Mouse (Mus musculus) midbrain, embryonic 12.5 days (tissue): Measurements from ENCODE around the gene Kctd17. TPM values are rescaled to one million over a fixed set of nuclear protein-coding genes. Genes with fewer than 3 reads are reported as not detected.
A peak's percentile ranks its signal among the peaks of the same experiment; 100 is the strongest.

Source experiments
- ATAC-seq: fragments of 200-750 bp; cut with Nextera tagmentation; 2 replicates; pipeline ENCODE4 v1.8.0; 2017; ENCODE audit warnings: low read depth, moderate TSS enrichment, moderate library complexity; ENCODE audit not compliant: low FRiP score
- H3K27ac ChIP-seq: fragments of 300-500 bp; sonication (generic); replicated peaks from 2 replicates; pipeline ENCODE4 v1.5.1; 2016; ENCODE audit warnings: mild to moderate bottlenecking
- H3K27me3 ChIP-seq: fragments of 300-500 bp; sonication (generic); 2 replicates; pipeline ENCODE4 v1.6.1; 2016; ENCODE audit warnings: mild to moderate bottlenecking
- H3K36me3 ChIP-seq: fragments of 300-500 bp; sonication (generic); 2 replicates; pipeline ENCODE4 v1.6.1; 2016
- H3K4me1 ChIP-seq: fragments of 300-500 bp; sonication (generic); 2 replicates; pipeline ENCODE4 v1.6.1; 2016
- H3K4me2 ChIP-seq: fragments of 300-500 bp; sonication (generic); replicated peaks from 2 replicates; pipeline ENCODE4 v1.6.1; 2016; ENCODE audit warnings: mild to moderate bottlenecking, moderate library complexity
- H3K4me3 ChIP-seq: fragments of 300-500 bp; sonication (generic); 2 replicates; pipeline ENCODE4 v1.5.1; 2016; ENCODE audit warnings: mild to moderate bottlenecking
- H3K9ac ChIP-seq: fragments of 300-500 bp; sonication (generic); replicated peaks from 2 replicates; pipeline ENCODE4 v1.6.1; 2016; ENCODE audit warnings: mild to moderate bottlenecking, moderate library complexity
- H3K9me3 ChIP-seq: fragments of 300-500 bp; sonication (generic); 2 replicates; pipeline ENCODE4 v1.6.1; 2016; ENCODE audit warnings: mild to moderate bottlenecking
- WGBS: fragments of 180-500 bp; shearing (Covaris S2); methylation state at CpG from one replicate; pipeline ENCODE4 v1.1.7; 2016; 5-methylcytosine and 5-hydroxymethylcytosine counted together
- polyA plus RNA-seq: library from polyadenylated mRNA; unstranded; fragments of >200 nt; fragmentation: Nextera tagmentation; extraction: Ambion mirVana; gene quantifications from 2 replicates; pipeline ENCODE4 v1.2.1, GENCODE M21; 2016

The Kctd17 gene
- polyA plus RNA-seq: 76.1 and 84.8 TPM in 2 replicates

DNA sequence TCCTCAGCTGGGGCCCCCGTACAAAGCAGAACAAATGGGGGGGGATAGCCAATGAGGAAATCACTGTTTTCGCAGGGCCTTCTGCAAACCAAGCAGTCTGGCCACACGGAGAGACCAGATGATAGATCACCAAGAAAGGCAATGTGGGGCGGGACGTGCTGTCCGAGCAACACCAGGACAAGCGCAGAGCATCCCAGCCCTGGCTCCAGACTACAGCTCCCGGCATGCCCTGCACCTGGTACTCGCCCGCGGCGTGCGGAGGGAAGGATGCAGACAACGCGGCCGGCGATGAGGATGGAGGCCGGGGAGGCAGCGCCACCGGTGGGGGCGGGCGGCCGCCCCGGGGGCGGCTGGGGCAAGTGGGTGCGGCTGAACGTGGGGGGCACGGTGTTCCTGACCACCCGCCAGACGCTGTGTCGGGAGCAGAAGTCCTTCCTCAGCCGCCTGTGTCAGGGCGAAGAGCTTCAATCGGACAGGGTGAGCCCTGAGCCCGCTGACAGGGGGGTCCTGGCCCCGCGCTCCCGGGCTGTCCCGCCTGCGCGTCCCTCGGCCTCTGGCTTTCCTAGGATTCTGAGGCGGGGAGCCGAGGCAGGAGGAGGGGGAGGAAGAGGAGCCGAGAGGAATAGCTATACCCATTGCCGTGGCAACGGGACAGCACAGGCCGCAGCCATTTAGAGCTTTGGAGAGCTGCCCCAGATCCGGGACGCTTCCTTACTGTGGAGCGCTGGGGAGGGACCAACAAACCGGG, at the start of gene Kctd17:
Kctd17 (plus strand) TSS at position 174 of the 748 bp plus-strand sequence.
- H3K36me3 ChIP-seq: peaks cover 29% of the 10 kb centered on the region
- H3K9me3 ChIP-seq: no peaks in the 10 kb centered on the region
- H3K27ac ChIP-seq: peak within 1 kb of the TSS; percentile 80
- peak within 1 kb of the TSS; percentile 86 for H3K9ac ChIP-seq
- WGBS: 1% methylated on average over 51 of the region's 52 CpGs
- H3K4me3 ChIP-seq: peak within 1 kb of the TSS; percentile 88
- peaks cover 15% of the 10 kb centered on the region for H3K27me3 ChIP-seq
- H3K4me2 ChIP-seq: peak within 1 kb of the TSS; percentile 84
- peak; percentile 88 for ATAC-seq
- H3K4me1 ChIP-seq: peaks cover 16% of the 10 kb centered on the region

DNA sequence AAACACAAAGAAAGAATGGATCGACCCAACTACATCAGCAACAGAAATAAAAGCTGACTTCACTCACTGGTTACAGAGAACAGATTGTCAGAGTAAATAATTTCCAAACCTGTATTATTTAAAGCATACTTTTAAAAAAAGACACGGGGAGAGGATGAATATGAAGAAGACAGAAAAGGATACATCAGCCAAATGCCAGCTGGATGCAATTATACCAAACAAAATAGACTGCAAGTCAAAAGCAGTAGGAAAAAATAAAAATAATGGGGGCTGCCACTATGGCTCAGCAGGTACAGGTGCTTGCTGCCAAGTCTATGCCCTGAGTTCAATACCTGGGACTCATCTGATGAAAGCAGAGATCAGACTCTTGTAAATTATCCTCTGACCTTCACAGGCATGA, 48.2 kb upstream of the Kctd17 start:
- no peak for ATAC-seq
- no peaks in the 10 kb centered on the region for H3K36me3 ChIP-seq
- 83% methylated on average over 2 of the region's 2 CpGs for WGBS

DNA sequence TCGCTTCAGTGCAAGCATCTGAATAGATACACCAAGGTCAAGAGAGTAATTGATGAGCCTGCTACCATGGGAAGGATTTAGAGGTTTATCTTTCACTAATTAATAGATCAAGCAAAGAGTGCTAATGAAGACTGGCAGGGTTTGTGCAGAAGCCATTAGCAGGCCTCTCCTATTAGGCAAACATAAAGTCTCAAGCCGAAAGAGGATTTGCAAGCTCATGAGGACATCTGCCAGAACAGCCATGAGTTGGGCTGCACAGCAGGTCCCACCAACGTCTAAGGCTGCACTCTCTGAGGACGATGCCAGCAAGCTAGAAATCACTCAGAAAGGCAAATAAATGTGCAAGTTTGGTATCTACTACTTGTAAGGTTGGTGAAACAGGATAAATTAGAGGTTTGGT, 47.6 kb upstream of the Kctd17 start:
- H3K27me3 ChIP-seq: 0 out of 2 replicates have a peak, but pooled peaks cover 6% of the 10 kb centered on the region
- no peaks in the 10 kb centered on the region for H3K36me3 ChIP-seq
- no peak overlapping the region for H3K4me2 ChIP-seq
- WGBS: 40% methylated on average over 4 of the region's 4 CpGs
- H3K4me3 ChIP-seq: no peak overlapping the region
- H3K27ac ChIP-seq: no peak overlapping the region
- no peak for ATAC-seq
- no peaks in the 10 kb centered on the region for H3K9me3 ChIP-seq
- H3K4me1 ChIP-seq: no peaks in the 10 kb centered on the region
- no peak overlapping the region for H3K9ac ChIP-seq

More for the DNA sequence above, 48.2 kb upstream of the Kctd17 start:
- H3K9me3 ChIP-seq: no peaks in the 10 kb centered on the region
- no peak overlapping the region for H3K9ac ChIP-seq
- no peak overlapping the region for H3K27ac ChIP-seq
- no peak overlapping the region for H3K4me2 ChIP-seq
- H3K27me3 ChIP-seq: 0 out of 2 replicates have a peak, but pooled peaks cover 4% of the 10 kb centered on the region
- H3K4me3 ChIP-seq: no peak overlapping the region
- no peaks in the 10 kb centered on the region for H3K4me1 ChIP-seq

DNA sequence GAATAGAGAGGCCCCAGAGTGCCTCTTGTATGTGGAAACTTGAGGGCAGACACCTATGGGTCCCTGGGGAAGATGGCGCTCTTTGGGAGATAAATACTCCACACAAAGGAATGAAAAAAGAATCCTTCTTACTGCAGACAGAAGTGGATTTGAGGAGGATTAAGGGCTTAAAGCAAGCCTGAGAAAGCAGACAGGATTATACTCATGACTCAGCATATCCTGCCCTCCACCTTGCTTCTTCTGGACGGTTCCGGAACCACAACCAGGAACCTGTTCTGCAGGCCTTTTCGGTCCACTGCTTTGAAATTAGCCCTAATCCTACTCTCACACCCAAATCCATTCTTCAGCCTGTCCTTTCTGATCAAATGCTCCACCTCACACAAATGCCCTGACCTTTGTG, 46.2 kb upstream of the Kctd17 start:
- Histone ChIP-seq H3K36me3 (no peaks in the 10 kb centered on the region), H3K4me1 (no peaks in the 10 kb centered on the region), H3K4me2 (no peak overlapping the region), H3K27me3 (0 out of 2 replicates have a peak, but pooled peaks cover 6% of the 10 kb centered on the region), H3K9me3 (no peaks in the 10 kb centered on the region), H3K9ac (no peak overlapping the region), H3K27ac (no peak overlapping the region), H3K4me3 (no peak overlapping the region)
- ATAC-seq: no peak
- 59% methylated on average over 4 of the region's 4 CpGs for WGBS

DNA sequence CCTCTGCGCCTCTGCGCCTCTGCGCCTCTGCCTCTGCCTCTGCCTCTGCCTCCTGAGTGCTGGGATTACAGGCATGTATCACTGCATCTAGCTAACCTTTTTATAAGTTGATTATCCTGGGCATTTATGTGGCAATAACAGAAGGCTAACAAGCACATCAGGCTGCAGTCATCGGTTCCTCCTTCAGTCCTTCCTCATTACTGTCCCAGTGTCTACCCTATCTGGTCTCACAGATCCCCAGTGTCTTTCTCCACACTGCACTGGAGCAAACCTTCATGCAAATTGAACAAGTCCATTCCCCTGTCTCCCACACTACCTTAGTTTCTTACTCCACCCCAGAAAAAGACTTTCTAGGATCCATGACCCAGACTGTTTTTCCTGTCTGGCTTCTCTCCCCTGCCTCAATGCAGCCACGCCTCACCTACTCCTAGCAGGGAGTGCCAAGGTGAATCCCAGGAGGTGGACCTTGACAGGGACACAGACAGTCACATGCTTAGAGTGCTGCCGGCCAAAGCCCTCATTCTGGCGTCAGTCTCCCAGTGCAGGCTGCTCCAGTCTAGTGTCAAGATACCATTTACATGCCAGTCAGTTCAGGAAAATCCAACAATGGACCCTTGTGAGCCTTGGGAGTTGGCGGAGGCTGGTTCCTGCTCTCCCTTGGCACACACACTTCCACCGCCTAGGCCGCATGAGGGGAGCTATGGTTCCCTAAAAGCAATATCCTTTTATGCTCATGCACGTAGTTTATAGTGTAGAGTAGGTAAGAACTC, 44.7 kb upstream of the Kctd17 start:
- Histone ChIP-seq H3K4me1 (no peaks in the 10 kb centered on the region), H3K9ac (no peak overlapping the region), H3K9me3 (no peaks in the 10 kb centered on the region), H3K36me3 (no peaks in the 10 kb centered on the region), H3K27ac (no peak overlapping the region), H3K27me3 (0 out of 2 replicates have a peak, but pooled peaks cover 6% of the 10 kb centered on the region), H3K4me2 (no peak overlapping the region), H3K4me3 (no peak overlapping the region)
- no peak for ATAC-seq
- 87% methylated on average over 11 of the region's 11 CpGs for WGBS

DNA sequence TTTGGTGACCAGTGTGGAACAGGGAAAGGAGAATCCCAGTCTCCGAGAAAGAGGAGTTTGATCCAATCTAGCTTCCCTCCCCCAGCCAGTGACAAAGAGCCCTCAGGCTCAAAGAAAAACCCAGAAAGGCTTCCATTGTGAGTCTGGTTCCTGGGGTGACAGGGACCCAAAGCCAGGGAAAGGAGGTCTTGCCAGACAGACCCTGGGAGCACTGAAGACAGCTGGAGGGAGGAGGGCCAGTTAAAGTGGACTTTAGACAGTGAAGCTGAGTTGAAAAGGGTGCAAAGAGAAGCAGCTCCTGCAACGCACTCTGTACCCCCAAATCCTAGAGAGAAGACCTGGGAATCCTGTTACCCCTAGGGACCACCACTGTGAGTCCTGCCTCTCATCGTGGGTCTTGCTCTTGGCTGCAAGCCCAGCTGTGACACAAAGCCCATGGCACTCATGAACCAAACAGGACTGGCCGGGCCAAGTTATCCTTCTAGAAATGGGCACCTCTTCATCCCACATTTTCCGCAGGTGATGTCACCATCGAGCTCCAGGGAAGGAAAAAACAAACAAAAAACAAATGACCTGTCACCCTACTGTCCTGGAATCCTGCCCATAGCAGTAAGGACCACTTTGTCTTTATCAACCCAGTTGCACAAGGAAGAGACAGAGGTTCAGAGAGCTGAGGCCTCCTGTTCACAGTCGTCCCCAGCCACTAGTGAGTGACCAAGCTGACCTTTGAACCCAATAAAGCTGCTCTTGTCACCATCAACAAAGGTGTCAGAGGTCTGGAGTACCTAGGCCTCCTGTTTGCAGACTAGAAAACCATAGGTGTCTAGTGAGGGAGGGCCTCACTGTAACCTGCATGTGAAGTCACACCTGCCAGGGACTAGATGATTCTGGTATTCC, 43.9 kb upstream of the Kctd17 start:
- whole genome bisulfite sequencing: 83% methylated on average over 7 of the region's 7 CpGs
- 0 out of 2 replicates have a peak, but pooled peaks cover 6% of the 10 kb centered on the region for H3K27me3 ChIP-seq
- H3K4me2 ChIP-seq: no peak overlapping the region
- H3K4me1 ChIP-seq: no peaks in the 10 kb centered on the region
- no peak overlapping the region for H3K27ac ChIP-seq
- H3K36me3 ChIP-seq: no peaks in the 10 kb centered on the region
- no peak overlapping the region for H3K9ac ChIP-seq
- H3K9me3 ChIP-seq: no peaks in the 10 kb centered on the region
- no peak overlapping the region for H3K4me3 ChIP-seq
- no peak for ATAC-seq

DNA sequence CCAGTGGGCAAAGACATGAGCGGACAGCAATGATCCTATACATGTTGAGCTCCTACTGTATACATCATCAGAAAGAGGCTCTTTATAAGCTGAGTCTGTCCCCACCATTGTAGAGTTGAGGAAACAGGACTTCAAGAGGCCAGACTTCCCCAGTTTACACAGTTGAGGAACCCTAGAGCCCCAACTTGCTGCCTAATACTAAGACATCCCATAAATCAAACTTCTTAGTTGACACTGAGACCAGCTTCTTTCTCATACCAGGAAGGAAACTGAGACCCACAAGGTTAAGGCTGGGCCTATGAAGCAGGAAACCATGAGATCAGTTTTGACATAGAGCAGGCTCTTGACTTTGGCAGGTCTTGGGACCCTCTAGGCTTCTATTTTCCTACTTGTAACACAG, 42.8 kb upstream of the Kctd17 start:
- Histone ChIP-seq H3K4me2 (no peak overlapping the region), H3K4me3 (no peak overlapping the region), H3K9ac (no peak overlapping the region), H3K9me3 (no peaks in the 10 kb centered on the region), H3K36me3 (no peaks in the 10 kb centered on the region), H3K4me1 (no peaks in the 10 kb centered on the region), H3K27me3 (0 out of 2 replicates have a peak, but pooled peaks cover 6% of the 10 kb centered on the region), H3K27ac (no peak overlapping the region)
- no peak for ATAC-seq
- WGBS: 82% methylated on average over 1 of the region's 1 CpGs

DNA sequence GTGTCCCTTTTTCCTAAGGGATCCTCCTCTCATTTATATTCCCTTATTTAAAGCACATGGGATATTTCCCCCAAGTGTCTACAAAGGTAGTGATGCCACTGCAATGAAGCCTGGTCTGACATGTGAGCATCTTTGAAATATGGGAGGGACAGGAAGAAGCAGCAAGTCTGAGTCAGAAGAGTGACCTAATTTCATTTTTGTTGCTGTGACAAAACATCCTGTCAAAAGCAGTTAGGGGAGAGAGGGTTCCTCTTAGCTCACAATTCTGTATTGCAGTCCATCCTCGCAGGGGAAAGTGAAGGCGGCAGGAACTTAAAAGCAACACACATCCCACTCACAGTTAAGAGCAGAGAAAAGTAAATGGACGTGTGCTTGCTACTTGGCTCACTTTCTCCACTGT, 37.5 kb upstream of the Kctd17 start:
- no peaks in the 10 kb centered on the region for H3K36me3 ChIP-seq
- WGBS: 82% methylated on average over 3 of the region's 3 CpGs
- no peak for ATAC-seq
- H3K27ac ChIP-seq: no peak overlapping the region
- no peaks in the 10 kb centered on the region for H3K27me3 ChIP-seq
- H3K9ac ChIP-seq: no peak overlapping the region
- no peaks in the 10 kb centered on the region for H3K9me3 ChIP-seq
- no peak overlapping the region for H3K4me2 ChIP-seq
- H3K4me1 ChIP-seq: no peaks in the 10 kb centered on the region
- no peak overlapping the region for H3K4me3 ChIP-seq

DNA sequence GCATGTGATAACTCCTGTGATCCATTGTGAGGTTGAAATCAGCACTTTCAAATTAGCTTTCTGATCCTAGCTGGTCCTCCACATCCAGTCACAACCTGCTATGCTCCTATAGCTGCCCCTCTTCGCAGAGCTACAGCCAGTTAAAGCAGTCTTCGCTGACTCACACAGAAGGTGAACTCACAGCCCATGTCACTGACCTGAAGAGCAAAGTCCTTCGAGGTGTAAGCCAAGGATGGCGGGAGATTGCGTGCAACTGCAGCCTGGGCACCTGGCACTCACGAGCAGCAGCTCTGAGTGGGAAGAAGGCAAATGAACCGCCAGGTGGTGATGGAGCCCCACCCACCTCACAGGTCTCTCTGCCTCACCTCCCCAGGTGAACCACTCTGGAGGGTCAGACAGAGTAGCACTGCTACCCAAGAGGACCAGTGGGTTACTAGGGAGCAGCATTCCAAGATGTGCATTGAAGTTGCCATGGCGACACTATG, 32.8 kb upstream of the Kctd17 start, which contains the start of gene Tex33:
Tex33 (minus strand) TSS at position 435 of the 485 bp plus-strand sequence.
- Histone ChIP-seq H3K36me3 (no peaks in the 10 kb centered on the region), H3K4me2 (no peak within 1 kb of the TSS), H3K4me1 (no peaks in the 10 kb centered on the region), H3K27ac (no peak within 1 kb of the TSS), H3K9ac (no peak within 1 kb of the TSS), H3K4me3 (no peak within 1 kb of the TSS), H3K9me3 (no peaks in the 10 kb centered on the region), H3K27me3 (no peaks in the 10 kb centered on the region)
- WGBS: 84% methylated on average over 8 of the region's 8 CpGs
- ATAC-seq: no peak

DNA sequence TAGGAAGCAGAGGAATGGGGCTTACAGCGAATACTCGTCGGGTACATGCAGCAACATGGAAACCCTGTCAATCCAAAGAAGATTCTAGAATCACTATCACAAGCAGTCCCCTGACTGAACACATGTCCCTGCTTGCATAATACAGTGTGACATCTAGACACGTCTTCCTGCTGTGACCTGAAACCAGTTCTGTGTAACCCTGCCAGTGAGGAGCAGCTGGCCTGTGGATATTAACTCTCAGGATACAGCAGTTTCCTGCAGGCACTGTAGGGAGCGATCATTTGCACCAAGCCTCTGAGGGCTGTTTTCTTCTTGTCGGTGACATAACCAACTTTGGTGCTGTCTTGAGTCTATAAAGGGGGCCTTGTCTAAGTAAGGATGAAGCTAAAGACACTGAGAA, 27.0 kb upstream of the Kctd17 start:
- Histone ChIP-seq H3K27me3 (peaks cover 8% of the 10 kb centered on the region; the same call in 1 of the 2 replicates), H3K4me1 (peaks cover 16% of the 10 kb centered on the region), H3K9ac (no peak overlapping the region), H3K4me2 (no peak overlapping the region), H3K9me3 (no peaks in the 10 kb centered on the region), H3K4me3 (no peak overlapping the region), H3K36me3 (no peaks in the 10 kb centered on the region), H3K27ac (no peak overlapping the region)
- WGBS: 82% methylated on average over 6 of the region's 6 CpGs
- no peak for ATAC-seq

DNA sequence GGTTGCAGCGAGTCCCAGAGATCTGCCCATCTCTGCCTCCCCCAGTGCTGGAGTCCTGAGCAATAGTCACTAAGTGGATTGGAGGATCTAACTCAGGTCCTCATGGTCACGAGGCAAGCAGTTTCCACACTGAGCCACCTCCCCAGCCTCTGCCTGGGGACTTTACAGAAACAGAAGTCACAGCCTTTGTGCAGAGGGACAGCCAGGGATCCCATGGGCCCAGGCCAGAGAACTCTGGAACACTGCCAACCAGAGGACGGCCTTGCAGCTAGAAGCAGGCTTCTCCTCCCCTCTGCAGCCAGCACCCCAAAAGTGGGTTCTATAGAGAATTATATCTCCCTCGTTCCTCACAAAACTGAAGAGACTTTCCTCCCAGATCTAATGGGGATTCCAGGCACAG, 26.4 kb upstream of the Kctd17 start:
- Histone ChIP-seq H3K27me3 (peaks cover 8% of the 10 kb centered on the region; the same call in 1 of the 2 replicates), H3K4me1 (peaks cover 18% of the 10 kb centered on the region), H3K4me3 (no peak overlapping the region), H3K4me2 (no peak overlapping the region), H3K9ac (no peak overlapping the region), H3K9me3 (no peaks in the 10 kb centered on the region), H3K27ac (no peak overlapping the region), H3K36me3 (no peaks in the 10 kb centered on the region)
- 79% methylated on average over 4 of the region's 4 CpGs for WGBS
- ATAC-seq: no peak
